Mouse (Mus musculus) MEL (cell line): ENCODE data around the gene Tsen54. TPM values are rescaled to one million over a fixed set of nuclear protein-coding genes. Genes with fewer than 3 reads are reported as not detected.

ENCODE experiments used
- DNase-seq: peaks from one replicate; pipeline ENCODE4 v3.0.0; 2011; ENCODE audit warnings: low read depth, low spot score
- H3K27ac ChIP-seq: 2 replicates; pipeline ENCODE4 v1.5.1; 2012; ENCODE audit warnings: low read depth, mild to moderate bottlenecking, control low read depth, low read length, moderate library complexity; ENCODE audit not compliant: control insufficient read depth
- H3K27me3 ChIP-seq, 2 experiments: fragments of 150-350 bp in 1 of 2; sonication (generic) in 1 of 2; 2 replicates each; pipeline ENCODE4 v1.6.1; 2012; ENCODE audit warnings: low read length in 2 of 2, mild to moderate bottlenecking in 2 of 2, improper control_type of control experiment in 1 of 2, moderate library complexity in 1 of 2; ENCODE audit not compliant: insufficient read depth in 2 of 2, control insufficient read depth in 1 of 2
- H3K36me3 ChIP-seq, 2 experiments: 2 replicates each; pipeline ENCODE4 v1.6.1; 2012 to 2014; ENCODE audit warnings: low read length in 2 of 2, improper control_type of control experiment in 1 of 2, inconsistent platforms in 1 of 2, mild to moderate bottlenecking in 1 of 2; ENCODE audit not compliant: insufficient read depth in 2 of 2, control insufficient read depth in 1 of 2
- H3K4me1 ChIP-seq, 2 experiments: fragments of 150-350 bp in 1 of 2; sonication (generic) in 1 of 2; 2 replicates each; pipeline ENCODE4 v1.6.1; 2012; ENCODE audit warnings: low read length in 2 of 2, improper control_type of control experiment in 1 of 2, mild to moderate bottlenecking in 1 of 2; ENCODE audit not compliant: insufficient read depth in 2 of 2, control insufficient read depth in 1 of 2
- H3K4me3 ChIP-seq, 2 experiments: fragments of 150-350 bp in 1 of 2; sonication (generic) in 1 of 2; 2 replicates each; pipeline ENCODE4 v1.5.1; 2012; ENCODE audit warnings: low read depth in 2 of 2, low read length in 2 of 2, mild to moderate bottlenecking in 2 of 2, moderate library complexity in 2 of 2, control low read depth in 1 of 2, improper control_type of control experiment in 1 of 2; ENCODE audit not compliant: control insufficient read depth in 1 of 2, insufficient read depth in 1 of 2
- H3K79me2 ChIP-seq: 2 replicates; pipeline ENCODE4 v1.6.1; 2012; ENCODE audit warnings: mild to moderate bottlenecking, low read length, moderate library complexity; ENCODE audit not compliant: control insufficient read depth, poor library complexity, insufficient read depth
- H3K9ac ChIP-seq: 2 replicates; pipeline ENCODE4 v1.6.1; 2012; ENCODE audit warnings: low read depth, mild to moderate bottlenecking, control low read depth, low read length, moderate library complexity; ENCODE audit not compliant: control insufficient read depth, poor library complexity, severe bottlenecking
- H3K9me3 ChIP-seq: fragments of 150-350 bp; sonication (generic); replicated peaks from 2 replicates; pipeline ENCODE4 v1.6.1; 2012; ENCODE audit warnings: mild to moderate bottlenecking, low read length, improper control_type of control experiment, moderate library complexity; ENCODE audit not compliant: insufficient read depth
- CHD1 ChIP-seq: IDR thresholded peaks from 2 replicates; pipeline ENCODE4 v1.6.1; 2012; ENCODE audit warnings: low read depth, mild to moderate bottlenecking, inconsistent platforms, low read length, improper control_type of control experiment
- CTCF ChIP-seq, 3 experiments: IDR thresholded peaks in 2 of 3; conservative IDR thresholded peaks in 1 of 3; 2 replicates each; pipeline ENCODE4 v1.5.1; 2011 to 2012; ENCODE audit warnings: low read length in 3 of 3, low read depth in 2 of 3, mild to moderate bottlenecking in 2 of 3, improper control_type of control experiment in 1 of 3, inconsistent platforms in 1 of 3, mixed read lengths in 1 of 3, moderate library complexity in 1 of 3; ENCODE audit not compliant: control insufficient read depth in 1 of 3, insufficient read depth in 1 of 3, poor library complexity in 1 of 3, severe bottlenecking in 1 of 3
- E2F4 ChIP-seq: IDR thresholded peaks from 2 replicates; pipeline ENCODE4 v1.6.1; 2011; ENCODE audit warnings: low read depth, low read length, improper control_type of control experiment, borderline replicate concordance
- ELF1 ChIP-seq: IDR thresholded peaks from 2 replicates; pipeline ENCODE4 v1.6.1; 2014; ENCODE audit warnings: low read depth, mild to moderate bottlenecking, inconsistent platforms, low read length, improper control_type of control experiment, moderate library complexity
- EP300 ChIP-seq, 2 experiments: IDR thresholded peaks; 2 replicates each; pipeline ENCODE4 v1.6.1; 2011; ENCODE audit warnings: improper control_type of control experiment in 2 of 2, low read length in 2 of 2, low read depth in 1 of 2, mild to moderate bottlenecking in 1 of 2
- GABPA ChIP-seq: IDR thresholded peaks from 2 replicates; pipeline ENCODE4 v1.6.1; 2012; ENCODE audit warnings: low read depth, mild to moderate bottlenecking, inconsistent platforms, low read length, improper control_type of control experiment, moderate library complexity
- GATA1 ChIP-seq: IDR thresholded peaks from 2 replicates; pipeline ENCODE4 v1.6.1; 2011; ENCODE audit warnings: low read depth, low read length, improper control_type of control experiment
- HCFC1 ChIP-seq: IDR thresholded peaks from 2 replicates; pipeline ENCODE4 v1.6.1; 2012; ENCODE audit warnings: low read depth, mild to moderate bottlenecking, inconsistent platforms, low read length, improper control_type of control experiment, moderate library complexity
- JUND ChIP-seq: IDR thresholded peaks from 2 replicates; pipeline ENCODE4 v1.6.1; 2011; ENCODE audit warnings: low read depth, mild to moderate bottlenecking, improper control_type of control experiment, low read length
- KAT2A ChIP-seq: conservative IDR thresholded peaks from 2 replicates; pipeline ENCODE4 v1.6.1; 2012; ENCODE audit warnings: low read depth, low read length, improper control_type of control experiment, inconsistent platforms
- MAFK ChIP-seq: IDR thresholded peaks from 2 replicates; pipeline ENCODE4 v1.6.1; 2011; ENCODE audit warnings: low read depth, mild to moderate bottlenecking, low read length, improper control_type of control experiment, borderline replicate concordance
- MEF2A ChIP-seq: IDR thresholded peaks from 2 replicates; pipeline ENCODE4 v1.6.1; 2014; ENCODE audit warnings: low read depth, mild to moderate bottlenecking, inconsistent platforms, low read length, improper control_type of control experiment; ENCODE audit not compliant: poor library complexity, insufficient replicate concordance, severe bottlenecking; ENCODE audit errors: extremely low read depth
- MXI1 ChIP-seq: IDR thresholded peaks from 2 replicates; pipeline ENCODE4 v1.6.1; 2011; ENCODE audit warnings: mild to moderate bottlenecking, low read depth, low read length, improper control_type of control experiment
- MYB ChIP-seq: IDR thresholded peaks from 2 replicates; pipeline ENCODE4 v1.6.1; 2011; ENCODE audit warnings: mild to moderate bottlenecking, low read depth, low read length, improper control_type of control experiment
- NELFE ChIP-seq: IDR thresholded peaks from 2 replicates; pipeline ENCODE4 v1.6.1; 2011; ENCODE audit warnings: low read depth, low read length, improper control_type of control experiment
- POLR2A ChIP-seq, 2 experiments: IDR thresholded peaks; 2 replicates each; pipeline ENCODE4 v1.6.1; 2011 to 2012; ENCODE audit warnings: low read length in 2 of 2, mild to moderate bottlenecking in 2 of 2, control low read depth in 1 of 2, improper control_type of control experiment in 1 of 2, low read depth in 1 of 2, moderate library complexity in 1 of 2; ENCODE audit not compliant: control insufficient read depth in 1 of 2, insufficient read depth in 1 of 2, poor library complexity in 1 of 2
- POLR2AphosphoS2 ChIP-seq: IDR thresholded peaks from 2 replicates; pipeline ENCODE4 v1.6.1; 2011; ENCODE audit warnings: low read length, improper control_type of control experiment
- POLR2AphosphoS5 ChIP-seq: IDR thresholded peaks from 2 replicates; pipeline ENCODE4 v1.6.1; 2012; ENCODE audit warnings: low read depth, borderline replicate concordance, mild to moderate bottlenecking, inconsistent platforms, low read length, moderate library complexity, mixed read lengths
- RAD21 ChIP-seq: IDR thresholded peaks from 2 replicates; pipeline ENCODE4 v1.6.1; 2011; ENCODE audit warnings: mild to moderate bottlenecking, low read depth, low read length, improper control_type of control experiment
- RCOR1 ChIP-seq: IDR thresholded peaks from 2 replicates; pipeline ENCODE4 v1.6.1; 2012; ENCODE audit warnings: low read depth, mild to moderate bottlenecking, inconsistent platforms, low read length, improper control_type of control experiment
- SIN3A ChIP-seq: IDR thresholded peaks from 2 replicates; pipeline ENCODE4 v1.6.1; 2012; ENCODE audit warnings: low read length, improper control_type of control experiment, inconsistent platforms
- SMC3 ChIP-seq: IDR thresholded peaks from 2 replicates; pipeline ENCODE4 v1.6.1; 2011; ENCODE audit warnings: low read depth, low read length, improper control_type of control experiment
- TBP ChIP-seq: IDR thresholded peaks from 2 replicates; pipeline ENCODE4 v1.8.0; 2011; ENCODE audit warnings: low read depth, low read length, improper control_type of control experiment
- UBTF ChIP-seq: IDR thresholded peaks from 2 replicates; pipeline ENCODE4 v1.6.1; 2012; ENCODE audit warnings: low read depth, mild to moderate bottlenecking, inconsistent platforms, low read length, improper control_type of control experiment, moderate library complexity, borderline replicate concordance; ENCODE audit not compliant: insufficient read depth
- USF1 ChIP-seq: IDR thresholded peaks from 2 replicates; pipeline ENCODE4 v1.6.1; 2014; ENCODE audit warnings: low read depth, mild to moderate bottlenecking, inconsistent platforms, low read length, improper control_type of control experiment, moderate library complexity
- USF2 ChIP-seq, 2 experiments: IDR thresholded peaks; 2 replicates each; pipeline ENCODE4 v1.6.1; 2011 to 2012; ENCODE audit warnings: improper control_type of control experiment in 2 of 2, low read length in 2 of 2, borderline replicate concordance in 1 of 2, inconsistent platforms in 1 of 2, low read depth in 1 of 2, mild to moderate bottlenecking in 1 of 2; ENCODE audit not compliant: insufficient read depth in 1 of 2
- ZKSCAN1 ChIP-seq: IDR thresholded peaks from 2 replicates; pipeline ENCODE4 v1.6.1; 2012; ENCODE audit warnings: low read depth, mild to moderate bottlenecking, inconsistent platforms, low read length, improper control_type of control experiment, moderate library complexity
- ZNF384 ChIP-seq: IDR thresholded peaks from 2 replicates; pipeline ENCODE4 v1.6.1; 2012; ENCODE audit warnings: low read depth, mild to moderate bottlenecking, inconsistent platforms, low read length, improper control_type of control experiment
- polyA plus RNA-seq, 2 experiments: library from polyadenylated mRNA; stranded (reverse) in 1 of 2; unstranded in 1 of 2; fragments of >175 nt in 1 of 2; fragments of >200 nt in 1 of 2; gene quantifications; 2 replicates each; pipeline versions ENCODE4 v1.2.1 to v1.2.4; 2012; ENCODE audit warnings: low replicate concordance in 2 of 2, low read depth in 1 of 2; ENCODE audit not compliant: insufficient read length in 2 of 2, insufficient read depth in 1 of 2, missing spikeins in 1 of 2
- total RNA-seq: library from RNA; depleted of rRNA; stranded (reverse); fragments of 300-350 nt; gene quantifications from 2 replicates; pipeline ENCODE4 v1.2.3, GENCODE M21; 2012

The Tsen54 gene
- total and polyA plus RNA-seq, 3 experiments: 55.8 to 72.0 TPM; not detected in 1

DNA sequence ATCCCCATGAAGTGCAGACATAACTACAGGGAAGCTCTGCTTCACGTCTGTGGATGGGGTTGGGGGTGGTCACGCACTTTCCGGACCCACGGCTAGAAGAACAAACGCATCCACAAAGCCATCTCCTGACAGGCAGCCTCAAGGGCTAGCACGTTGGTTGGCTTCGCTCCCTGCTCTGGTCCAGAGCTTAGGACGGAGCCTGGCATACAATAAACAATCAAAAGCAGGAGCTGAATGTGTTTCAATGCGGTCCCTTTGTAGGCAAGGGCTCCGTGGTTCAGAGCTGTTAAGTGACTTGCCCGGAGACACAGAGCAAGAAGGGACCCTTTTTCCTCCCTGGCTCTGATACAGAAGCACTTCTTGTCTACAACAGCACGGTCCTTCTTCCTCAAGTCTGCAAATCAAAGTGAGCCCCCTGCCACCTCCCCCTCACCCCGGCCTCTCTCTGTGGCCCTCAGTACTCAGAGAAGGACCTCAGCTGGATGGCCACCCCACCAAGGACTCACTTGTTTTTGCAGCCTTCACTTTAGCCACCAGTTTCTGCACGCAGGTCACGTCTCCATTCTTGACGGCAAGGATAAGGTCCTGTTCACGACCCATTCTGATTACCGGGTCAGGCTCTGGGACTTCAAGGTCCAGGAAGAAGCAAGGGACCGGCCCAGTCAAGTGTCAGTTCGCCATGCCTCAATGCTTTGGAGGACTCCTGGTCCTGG, 3.0 kb upstream of the Tsen54 start:
- H3K27ac ChIP-seq: no peak overlapping the region
- DNase-seq: no peak
- peaks cover 22% of the 10 kb centered on the region for H3K79me2 ChIP-seq
- no peak overlapping the region for H3K9ac ChIP-seq
- no peaks in the 10 kb centered on the region for H3K9me3 ChIP-seq
- peaks cover 0 to 15% of the 10 kb centered on the region in 2 experiments; a peak in 2 of 4 replicates for H3K36me3 ChIP-seq
- no peak overlapping the region for H3K4me3 ChIP-seq
- TF ChIP-seq GABPA (no peak), USF2 (IDR thresholded peaks at IDR 0.05; ENCODE audit: borderline replicate concordance in 1 of 2, insufficient read depth in 1 of 2, low read depth in 1 of 2, low read length in 2 of 2) (no peak), UBTF (no peak), ZNF384 (no peak), POLR2A (IDR thresholded peaks at IDR 0.05; ENCODE audit: control insufficient read depth in 1 of 2, insufficient read depth in 1 of 2, low read depth in 1 of 2, low read length in 2 of 2, poor library complexity in 1 of 2) (no peak), SIN3A (no peak), ZKSCAN1 (no peak), POLR2AphosphoS2 (no peak), SMC3 (no peak), RAD21 (no peak), MAFK (no peak), USF1 (no peak), MEF2A (no peak), GATA1 (no peak), TBP (no peak), CTCF (IDR thresholded peaks at IDR 0.05 in 2 of 3, conservative IDR thresholded peaks at IDR 0.05 in 1 of 3; ENCODE audit: control insufficient read depth in 1 of 3, insufficient read depth in 1 of 3, low read depth in 2 of 3, low read length in 3 of 3, poor library complexity in 1 of 3, severe bottlenecking in 1 of 3) (no peak), CHD1 (no peak), MYB (no peak)
- peaks cover 2 to 26% of the 10 kb centered on the region in 2 experiments; a peak in 3 of 4 replicates for H3K4me1 ChIP-seq
- no peaks in the 10 kb centered on the region for H3K27me3 ChIP-seq

DNA sequence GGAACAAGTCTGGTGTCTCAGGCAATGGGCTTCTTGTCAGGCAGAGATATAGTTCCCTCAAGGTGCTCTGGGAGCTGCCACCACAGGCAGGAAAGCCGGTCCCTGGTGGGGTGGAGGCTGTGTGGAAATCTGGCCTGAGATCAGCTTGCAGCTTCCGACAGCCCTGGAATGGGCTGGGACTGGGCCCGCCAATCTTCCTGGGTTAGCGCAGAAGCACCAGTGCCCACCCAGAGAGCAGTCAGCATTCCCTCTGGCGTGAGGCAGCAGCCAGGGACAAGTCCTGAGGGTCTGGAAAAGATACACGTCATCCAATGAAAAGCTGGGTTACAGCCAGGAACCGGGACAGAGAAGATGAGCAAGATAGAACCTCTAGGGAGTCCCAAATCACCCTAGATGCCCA, 2.4 kb upstream of the Tsen54 start:
- no peaks in the 10 kb centered on the region for H3K9me3 ChIP-seq
- H3K9ac ChIP-seq: no peak overlapping the region

More for the DNA sequence above, 2.4 kb upstream of the Tsen54 start:
- Histone ChIP-seq H3K36me3 (peaks cover 0 to 15% of the 10 kb centered on the region in 2 experiments; a peak in 2 of 4 replicates), H3K27ac (no peak overlapping the region), H3K27me3 (no peaks in the 10 kb centered on the region), H3K4me3 (no peak overlapping the region), H3K79me2 (peaks cover 22% of the 10 kb centered on the region), H3K4me1 (peaks cover 2 to 26% of the 10 kb centered on the region in 2 experiments; a peak in 3 of 4 replicates)
- DNase-seq: no peak
- TF ChIP-seq ELF1: no peak
- TF ChIP-seq POLR2AphosphoS5: no peak
- no peak for TF ChIP-seq MXI1
- no peak for TF ChIP-seq CHD1
- TF ChIP-seq KAT2A: no peak
- TF ChIP-seq E2F4: no peak
- no peak for TF ChIP-seq ZKSCAN1
- no peak for TF ChIP-seq POLR2A (IDR thresholded peaks at IDR 0.05; ENCODE audit: control insufficient read depth in 1 of 2, insufficient read depth in 1 of 2, low read depth in 1 of 2, low read length in 2 of 2, poor library complexity in 1 of 2)
- TF ChIP-seq NELFE: no peak
- TF ChIP-seq HCFC1: no peak
- no peak for TF ChIP-seq CTCF (IDR thresholded peaks at IDR 0.05 in 2 of 3, conservative IDR thresholded peaks at IDR 0.05 in 1 of 3; ENCODE audit: control insufficient read depth in 1 of 3, insufficient read depth in 1 of 3, low read depth in 2 of 3, low read length in 3 of 3, poor library complexity in 1 of 3, severe bottlenecking in 1 of 3)
- no peak for TF ChIP-seq JUND
- no peak for TF ChIP-seq RCOR1
- no peak for TF ChIP-seq SIN3A
- no peak for TF ChIP-seq EP300 (IDR thresholded peaks at IDR 0.05; ENCODE audit: low read depth in 1 of 2, low read length in 2 of 2)
- TF ChIP-seq MYB: no peak
